Mouse (Mus musculus) urinary bladder, postnatal 10 days (tissue): Measurements from ENCODE around the gene Ap4b1.
"Not testable (repeated sequence)": the region's sequence is repeated elsewhere in the genome, so short reads cannot be mapped to it uniquely, and the experiment has no call there.

Experiments
- DNase-seq: peaks from one replicate; pipeline ENCODE4 v3.0.0; 2022; ENCODE audit warnings: low spot score

The Ap4b1 gene

DNA sequence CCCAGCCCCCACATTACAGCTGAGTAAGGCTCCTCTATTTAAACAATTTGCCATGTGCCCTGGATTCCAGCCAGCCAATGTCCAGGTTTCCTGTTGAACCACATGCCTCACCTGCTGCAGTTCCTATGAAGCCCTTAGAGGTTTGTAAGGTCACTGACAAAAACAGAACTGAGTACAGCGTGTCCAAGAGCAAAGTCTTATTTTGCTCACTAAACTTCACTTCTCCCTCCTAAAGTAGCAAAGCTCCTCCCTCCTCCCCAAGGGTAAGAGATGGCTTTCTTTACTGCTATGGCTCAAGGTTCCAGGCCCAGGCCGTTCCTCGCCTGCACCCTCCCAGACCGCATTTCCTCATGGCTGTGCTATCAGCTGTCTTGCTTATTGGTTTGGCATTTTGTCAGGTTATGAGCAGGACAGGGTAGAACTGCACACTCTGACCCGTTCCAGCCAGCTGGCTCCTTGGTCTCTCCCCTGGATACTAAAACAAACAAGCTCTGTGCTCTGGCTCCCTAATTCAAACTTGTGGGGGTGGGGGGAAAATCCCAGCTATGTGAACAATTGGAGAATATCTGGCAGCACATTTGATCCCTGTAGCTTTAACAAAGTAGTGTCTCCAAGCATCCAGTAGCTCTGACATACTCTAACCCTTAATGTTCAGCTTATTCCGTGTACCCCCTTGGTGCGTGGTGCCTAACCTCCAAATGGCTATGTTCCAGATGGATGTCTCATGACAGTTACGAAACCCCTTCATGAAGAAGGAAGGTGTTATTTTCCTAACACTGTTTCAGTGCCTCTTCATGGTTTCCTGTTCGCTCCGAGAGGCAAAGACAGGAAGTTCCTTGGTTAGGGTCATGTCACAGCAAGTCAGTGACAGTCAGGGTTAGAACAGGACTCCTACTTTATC is 7.4 kb upstream of the Ap4b1 start:
- DNase-seq = no peak

DNA sequence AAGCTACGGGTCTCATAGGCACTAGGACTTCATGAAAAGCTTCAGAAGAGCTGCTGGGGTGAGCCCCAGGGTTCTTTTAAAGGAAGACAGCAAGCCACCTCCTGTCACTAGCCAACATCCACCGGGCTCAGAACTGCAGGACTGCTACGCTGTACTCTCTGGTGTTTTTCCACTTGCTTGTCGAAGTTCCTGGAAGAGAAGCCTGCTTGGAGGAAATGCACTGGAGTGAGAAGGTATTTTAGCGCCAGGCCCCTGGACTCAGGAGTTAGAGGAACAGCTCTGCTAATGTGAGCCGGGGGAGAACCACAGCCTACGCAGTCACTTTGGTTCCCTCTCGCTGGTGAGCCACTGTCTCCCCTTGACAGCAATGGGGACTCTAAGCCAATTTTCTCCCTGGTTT is 6.5 kb upstream of the Ap4b1 start:
- no peak for DNase-seq

DNA sequence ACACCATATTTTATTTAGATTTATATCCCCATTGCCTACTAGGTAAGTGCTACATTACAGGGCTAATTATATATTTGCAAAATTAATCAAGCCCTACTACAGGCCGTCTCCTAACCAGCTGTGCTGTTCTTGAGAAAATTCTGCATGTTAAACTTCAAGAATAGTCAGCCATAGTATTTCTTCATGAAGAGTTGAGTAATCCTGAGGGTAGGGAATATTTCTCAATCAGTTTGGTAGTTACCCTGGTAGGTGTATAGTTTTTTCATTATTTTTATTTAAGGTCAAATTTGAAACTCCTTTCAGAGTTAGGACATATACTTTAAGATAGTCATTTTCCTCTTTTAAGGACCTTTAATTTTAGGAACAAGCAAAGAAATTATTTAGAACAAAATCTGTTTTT is 3.6 kb upstream of the Ap4b1 start:
- DNase-seq = no peak

DNA sequence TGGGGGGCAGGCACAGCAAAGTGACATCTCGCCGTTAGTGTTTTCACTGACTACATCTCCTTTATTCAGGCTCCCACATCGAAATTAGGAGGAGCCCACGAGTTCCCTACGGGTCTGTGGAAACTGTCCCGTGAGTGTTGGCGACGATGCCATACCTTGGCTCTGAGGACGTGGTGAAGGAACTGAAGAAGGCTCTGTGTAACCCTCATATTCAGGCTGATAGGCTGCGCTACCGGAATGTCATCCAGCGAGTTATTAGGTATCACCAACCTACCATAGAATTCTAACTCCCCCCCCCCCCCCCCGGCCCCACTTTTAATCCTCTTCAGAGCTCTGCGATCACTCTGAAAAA is 455 bp downstream of the Ap4b1 start:
- DNase-seq = no peak

DNA sequence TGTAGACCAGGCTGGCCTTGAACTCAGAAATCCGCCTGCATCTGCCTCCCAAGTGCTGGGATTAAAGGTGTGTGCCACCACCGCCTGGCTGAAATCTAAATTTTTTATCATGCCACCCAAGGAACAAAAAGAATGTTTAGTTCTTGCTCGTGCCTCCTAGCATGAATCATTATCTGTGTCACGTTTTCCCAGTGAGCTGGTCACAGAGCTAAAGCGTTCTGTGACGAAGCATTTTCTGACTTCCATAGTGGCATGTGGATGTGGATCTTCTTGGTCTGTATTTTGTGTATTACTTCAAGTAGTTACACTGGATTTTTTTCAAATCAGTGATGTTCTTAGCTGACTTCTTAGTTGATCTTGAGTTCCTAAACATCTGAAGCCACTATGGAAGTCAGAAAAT is 1.6 kb downstream of the Ap4b1 start:
- DNase-seq = no peak

DNA sequence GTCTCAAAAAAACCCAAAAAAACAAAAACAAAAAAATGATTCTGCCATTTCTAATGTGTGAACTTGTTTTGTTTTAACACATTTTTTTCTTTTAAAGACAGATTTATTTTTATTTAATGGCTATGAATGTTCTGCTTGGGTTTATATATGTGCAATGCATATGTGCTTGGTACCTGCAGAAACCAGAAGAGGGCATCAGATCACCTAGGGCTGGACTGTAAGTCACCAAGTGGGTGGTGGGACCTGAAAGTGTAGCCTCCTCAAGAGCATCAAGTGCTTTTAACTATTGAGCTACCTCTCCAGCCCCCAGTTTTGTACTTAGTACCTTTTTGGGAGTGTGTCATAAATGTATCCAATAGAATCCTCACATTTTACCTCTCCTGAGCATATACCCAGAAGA is 18.2 kb downstream of the Ap4b1 start:
- DNase-seq = no peak

DNA sequence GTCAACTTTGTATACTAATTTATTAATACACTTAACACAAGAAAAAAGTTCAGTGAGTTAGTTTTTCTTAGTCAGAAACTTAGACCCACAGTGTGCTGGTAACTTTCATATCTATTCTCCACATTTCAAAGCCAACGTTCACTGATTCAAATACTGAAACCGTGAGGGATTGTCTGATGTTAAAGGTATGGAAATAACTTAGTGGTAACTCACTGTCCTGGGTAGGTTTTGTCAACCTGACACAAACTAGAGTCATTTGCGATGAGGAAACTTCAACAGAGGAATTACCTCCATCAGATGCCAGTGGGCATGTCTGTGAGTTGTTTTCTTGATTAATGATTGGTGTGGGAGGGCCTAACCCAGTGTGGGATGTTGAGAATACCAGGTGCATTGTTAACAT is 19.7 kb downstream of the Ap4b1 start:
- no peak for DNase-seq

DNA sequence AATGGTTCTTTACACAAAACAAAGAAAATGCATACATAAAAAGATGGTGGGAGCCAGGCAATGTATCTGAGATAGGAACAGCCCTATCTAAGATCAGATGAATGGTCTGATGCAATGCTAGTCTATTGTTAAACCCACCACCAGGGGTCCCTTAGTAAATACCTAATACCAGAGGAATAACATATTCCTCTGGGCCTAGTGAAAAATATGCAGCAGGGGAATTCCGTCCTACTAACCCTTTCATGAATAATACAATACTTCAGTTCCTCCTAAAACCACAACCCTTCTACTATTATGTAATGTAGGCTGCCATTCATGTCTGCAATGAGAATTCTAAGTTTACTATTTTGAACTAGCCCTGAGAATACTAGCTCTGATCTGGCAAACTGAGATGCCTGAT is 21.4 kb downstream of the Ap4b1 start:
- not testable (repeated sequence) for DNase-seq

DNA sequence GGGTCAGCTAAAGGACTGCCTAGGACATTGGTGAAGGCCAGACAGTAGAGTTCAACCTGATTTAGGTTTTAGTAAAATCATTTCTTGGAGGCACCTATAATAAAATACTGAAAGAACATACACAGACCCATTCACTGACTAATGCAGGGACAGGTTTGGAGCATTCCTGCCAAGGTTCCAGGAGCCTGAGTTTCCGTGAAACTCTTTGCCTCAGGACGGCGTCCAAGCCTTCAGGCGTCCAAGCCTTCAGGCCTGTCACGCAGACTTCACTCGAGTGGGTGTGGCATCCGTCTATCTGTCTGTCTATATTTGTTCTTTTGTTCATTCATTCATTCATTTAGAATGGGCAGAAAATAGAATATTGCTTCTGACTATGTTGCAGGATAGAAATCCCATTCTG is 21.8 kb downstream of the Ap4b1 start:
- no peak for DNase-seq

DNA sequence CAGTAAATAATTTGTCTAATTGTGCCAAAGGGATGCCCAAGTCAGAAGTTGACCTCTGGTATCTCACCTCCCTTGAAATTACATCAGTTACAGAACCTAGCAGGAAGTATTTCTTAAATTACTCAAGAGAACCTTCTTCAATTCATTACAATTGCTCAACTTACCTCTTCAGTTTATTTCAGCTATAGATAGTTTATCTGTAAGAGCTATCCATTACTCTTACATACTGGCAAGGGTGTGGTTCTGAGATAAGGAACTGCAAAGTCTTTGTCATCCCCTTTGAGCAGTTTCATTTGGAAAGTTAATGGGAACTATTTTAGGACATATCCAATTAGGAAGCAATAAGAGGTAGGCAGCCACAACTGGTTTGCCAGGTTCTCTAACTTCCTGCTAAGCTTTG is 23.1 kb downstream of the Ap4b1 start, which contains the start of gene Bcl2l15:
Bcl2l15 (plus strand) TSS at position 176 of the 400 bp plus-strand sequence.
- DNase-seq = no peak

DNA sequence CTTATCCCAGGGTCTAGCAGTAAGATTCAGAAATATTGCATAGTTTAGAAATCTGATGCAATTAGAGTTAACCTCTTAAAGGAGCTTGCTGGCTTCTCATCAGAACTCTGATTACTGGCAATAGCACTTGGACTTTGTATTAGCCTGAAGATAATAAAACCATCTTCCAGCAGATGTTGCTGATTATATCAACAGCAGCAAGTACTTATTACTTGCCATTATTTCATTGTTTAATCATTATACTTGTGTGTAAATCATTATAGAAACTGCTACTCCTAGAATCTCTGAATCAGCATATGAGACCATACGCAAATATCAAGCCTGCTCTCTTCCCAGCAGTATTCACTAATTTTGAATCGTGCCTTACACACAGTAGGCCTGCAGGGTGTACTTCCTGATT is 24.7 kb downstream of the Ap4b1 start:
- DNase-seq = no peak

DNA sequence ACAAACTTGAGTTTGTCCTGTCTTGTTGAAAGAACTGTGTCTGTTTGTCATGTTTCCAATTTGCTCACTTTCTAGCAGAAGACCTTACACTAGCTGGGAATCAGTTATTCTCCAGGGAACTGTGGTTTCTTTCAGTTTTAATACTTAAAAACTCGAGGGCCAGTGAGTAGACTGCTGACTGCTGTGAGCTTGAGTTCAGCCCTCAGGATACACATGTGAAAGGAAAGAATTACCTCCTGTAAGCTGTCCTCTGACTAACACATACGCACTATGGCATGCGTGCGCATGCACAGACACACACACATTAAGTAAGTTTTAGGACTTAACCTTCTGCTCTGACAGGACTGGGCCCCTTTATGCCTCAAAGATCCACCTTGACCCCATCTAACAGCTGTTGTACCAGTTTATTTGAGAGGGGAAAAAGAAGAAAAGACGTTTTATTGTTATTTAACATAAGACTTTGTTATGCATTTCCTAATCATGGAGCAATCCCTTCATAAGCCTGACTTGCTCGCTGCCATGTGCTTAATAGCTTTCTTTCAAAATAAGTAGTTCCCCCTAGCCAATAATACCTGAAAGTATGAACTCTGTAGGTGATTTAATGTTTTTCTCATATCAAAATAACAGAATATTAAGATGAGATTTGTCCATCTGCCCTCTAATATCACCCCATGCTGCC is 26.1 kb downstream of the Ap4b1 start:
- DNase-seq = no peak

DNA sequence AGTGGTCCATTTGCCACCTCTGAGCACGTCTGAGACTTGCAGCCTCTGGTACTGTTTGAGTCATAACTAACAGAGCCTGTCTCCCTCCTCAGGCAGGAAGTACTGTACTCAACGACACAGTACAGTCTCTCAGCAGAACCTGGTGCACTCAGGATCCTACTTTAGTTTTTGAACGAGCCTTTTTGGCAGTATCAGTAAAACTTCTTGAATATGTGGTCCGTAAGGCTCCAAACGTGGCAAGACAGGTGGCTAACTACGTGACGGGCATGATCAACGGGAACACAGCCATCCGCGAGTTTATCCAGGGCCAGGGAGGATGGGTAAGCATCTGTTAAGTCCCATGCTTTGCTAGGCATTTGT is 26.6 kb downstream of the Ap4b1 start:
- no peak for DNase-seq

DNA sequence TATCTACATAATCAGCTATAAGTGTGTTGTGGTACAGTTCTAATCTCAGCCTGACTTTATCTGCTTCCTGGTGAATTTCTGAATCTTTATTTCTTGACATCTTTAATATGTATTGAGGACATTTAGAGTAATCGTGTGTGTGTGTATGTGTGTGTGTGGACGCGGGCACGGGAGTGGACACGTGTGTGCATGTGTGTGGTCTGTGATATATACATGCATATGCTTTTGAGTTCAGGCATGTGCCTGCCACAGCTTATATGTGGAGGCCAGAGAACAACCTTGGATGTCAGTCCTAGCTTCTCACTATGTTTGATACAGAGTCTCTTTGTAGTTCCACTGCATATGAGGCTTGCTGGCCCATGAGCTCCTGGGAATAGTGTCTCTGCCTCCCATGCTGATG is 27.1 kb downstream of the Ap4b1 start:
- DNase-seq = no peak

DNA sequence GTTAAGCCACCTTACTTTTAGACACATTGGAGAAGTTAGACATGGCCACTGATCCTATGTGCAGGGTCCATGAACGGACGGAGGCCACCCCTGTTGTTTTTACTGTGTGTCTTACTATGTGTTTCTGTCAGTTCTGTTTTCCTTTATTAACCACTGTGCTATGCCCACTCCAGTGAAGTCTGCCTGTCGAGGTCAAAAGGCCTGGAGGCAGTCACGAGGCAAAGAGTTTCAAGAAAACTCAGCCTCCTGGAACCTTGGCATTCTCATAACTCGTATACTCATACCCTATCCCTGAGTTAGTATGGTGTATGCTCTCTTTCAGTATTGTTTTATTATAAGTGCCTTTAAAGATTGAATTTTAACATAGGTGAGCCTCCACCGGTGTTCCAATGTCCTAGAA is 30.4 kb downstream of the Ap4b1 start:
- no peak for DNase-seq

DNA sequence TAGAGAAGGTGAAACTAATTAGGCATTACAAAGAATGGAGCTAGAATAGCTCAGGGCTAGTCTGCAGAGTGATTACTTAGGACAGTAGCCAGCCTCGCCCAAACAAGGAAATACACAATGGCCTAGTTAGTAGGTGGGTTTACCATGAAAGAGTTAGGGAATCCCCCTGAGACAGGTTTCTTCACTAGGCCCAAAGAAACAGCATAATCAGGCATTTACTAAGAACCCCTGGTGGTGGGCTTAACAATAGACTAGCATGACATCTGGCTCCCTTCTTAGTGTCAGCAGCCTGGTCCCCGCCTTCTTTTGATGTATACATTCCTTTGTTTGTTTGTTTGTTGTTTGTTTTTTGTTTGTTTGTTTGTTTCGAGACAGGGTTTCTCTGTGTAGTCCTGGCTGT is 30.9 kb downstream of the Ap4b1 start:
- not testable (repeated sequence) for DNase-seq

DNA sequence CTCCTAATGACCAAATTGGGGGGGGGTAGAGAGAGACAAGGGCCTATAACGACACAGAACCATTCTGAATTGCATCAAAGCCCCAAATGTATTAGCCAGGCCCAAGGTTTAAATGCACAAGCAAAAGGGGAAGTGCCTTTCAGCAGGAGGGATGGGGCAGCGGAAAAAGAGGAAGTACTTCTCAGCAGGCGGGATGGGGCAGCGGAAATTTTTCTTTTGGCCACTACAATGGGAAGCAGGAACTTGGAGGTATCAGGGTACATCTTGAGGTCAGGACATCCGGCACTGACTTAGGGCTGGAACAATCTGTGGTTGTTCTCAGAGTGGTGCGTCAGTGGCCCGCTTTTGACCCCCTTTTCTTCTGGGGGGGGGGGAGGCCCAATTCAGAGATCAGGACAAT is 31.6 kb downstream of the Ap4b1 start:
- DNase-seq = not testable (repeated sequence)

DNA sequence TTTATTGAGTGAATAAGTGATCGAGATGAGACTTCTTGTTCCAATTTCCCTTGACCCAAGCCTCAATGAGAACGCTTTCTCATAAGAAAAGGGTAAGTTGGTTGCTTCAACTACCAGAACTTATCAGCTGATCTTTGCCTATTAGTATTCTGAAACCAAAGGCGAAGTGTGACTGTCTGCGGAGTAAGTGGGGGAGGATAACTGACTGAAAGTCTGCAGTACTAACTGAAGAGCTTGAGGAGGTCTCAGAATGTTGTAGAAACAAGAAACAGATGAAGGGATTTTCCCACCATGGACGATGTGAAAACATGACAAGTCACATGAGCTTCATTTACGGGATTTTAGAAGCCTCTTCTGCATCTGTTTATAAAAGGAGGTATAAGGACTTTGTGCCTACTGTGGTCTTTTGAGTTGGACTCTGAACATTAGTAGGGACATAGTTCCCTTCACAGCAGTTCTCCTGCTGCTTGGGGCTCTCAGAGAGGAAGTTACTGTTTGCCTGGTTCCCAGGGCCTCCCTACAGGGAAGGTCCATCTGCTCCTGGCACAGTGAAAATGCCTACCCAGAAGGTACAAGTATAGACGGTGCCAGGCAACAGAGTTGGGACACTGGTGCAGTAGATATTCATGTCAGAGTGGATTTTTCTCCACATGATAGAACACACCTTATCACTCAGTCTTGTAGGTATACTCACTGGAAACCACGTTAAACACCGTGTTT is 41.5 kb downstream of the Ap4b1 start:
- DNase-seq = no peak

DNA sequence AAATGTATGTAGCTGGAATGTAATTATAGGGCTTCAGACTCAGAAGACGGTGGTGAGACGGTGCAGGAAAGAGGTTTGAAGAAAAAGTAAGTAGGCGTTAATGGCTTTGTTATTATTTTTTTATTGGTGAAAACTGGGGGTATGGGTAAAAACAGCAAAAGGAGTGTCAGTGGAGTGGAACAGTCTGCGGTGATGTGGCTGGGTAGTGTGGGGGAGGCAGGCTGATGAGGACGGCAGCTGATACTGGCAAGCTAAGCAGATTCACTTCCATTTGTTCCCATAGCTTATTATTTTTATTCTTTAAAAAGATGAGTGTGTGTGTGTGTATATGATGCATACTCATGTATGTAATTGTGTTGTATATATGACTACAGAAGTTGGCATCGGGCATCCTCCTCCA is 42.2 kb downstream of the Ap4b1 start:
- DNase-seq = no peak

DNA sequence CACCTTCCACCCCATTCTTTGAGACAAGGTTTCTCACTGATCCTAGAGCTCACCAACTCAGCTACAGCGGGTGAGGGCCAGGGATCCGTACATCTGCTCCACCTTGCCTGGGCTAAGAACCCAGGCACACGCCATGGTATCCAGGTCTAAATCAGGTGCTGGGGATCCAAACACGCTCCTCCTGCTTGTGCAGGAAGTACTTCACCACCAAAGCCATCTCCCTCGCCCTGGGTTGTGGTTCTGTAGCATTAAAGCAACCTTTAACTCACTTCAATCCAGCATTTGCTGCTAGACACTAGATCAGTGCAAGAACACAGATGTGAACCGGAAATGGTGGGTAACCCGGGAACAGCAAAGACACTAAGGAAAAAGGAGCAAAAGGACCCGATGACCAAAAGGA is 42.6 kb downstream of the Ap4b1 start:
- no peak for DNase-seq

DNA sequence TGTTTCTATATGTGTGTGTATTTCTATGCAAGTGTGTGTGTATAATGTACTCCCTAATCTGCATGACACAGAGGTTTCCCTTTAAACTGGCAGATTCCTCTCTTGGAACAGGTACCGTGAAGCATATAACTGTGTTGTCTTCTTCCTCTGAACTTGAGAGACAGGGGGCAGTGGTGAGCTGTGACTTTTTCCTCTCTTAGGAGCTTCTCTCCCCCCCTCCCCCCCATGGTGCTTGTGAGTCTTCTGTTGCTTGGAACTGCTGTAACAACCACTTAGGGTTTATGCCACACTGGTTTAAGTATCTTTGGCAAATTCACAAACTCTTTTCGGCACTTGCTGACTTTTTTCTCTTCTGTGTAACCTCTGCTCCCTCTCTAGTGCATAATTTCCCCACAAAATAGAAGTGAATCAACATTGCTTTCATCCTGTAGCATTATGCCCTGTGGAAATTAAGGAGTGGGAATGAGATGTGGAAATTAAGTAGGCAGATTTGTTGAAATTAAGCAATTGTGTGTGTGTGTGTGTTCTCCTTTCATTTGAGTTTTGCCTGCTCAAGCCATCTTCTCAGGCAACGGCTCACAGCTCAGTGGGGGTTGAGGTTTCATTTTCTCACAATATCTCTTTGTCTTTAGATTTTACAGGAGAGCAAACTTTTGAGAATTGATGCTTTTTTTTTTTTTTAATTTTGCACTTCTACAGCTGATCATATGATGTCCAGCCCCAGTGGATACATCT is 43.4 kb downstream of the Ap4b1 start:
- no peak for DNase-seq

DNA sequence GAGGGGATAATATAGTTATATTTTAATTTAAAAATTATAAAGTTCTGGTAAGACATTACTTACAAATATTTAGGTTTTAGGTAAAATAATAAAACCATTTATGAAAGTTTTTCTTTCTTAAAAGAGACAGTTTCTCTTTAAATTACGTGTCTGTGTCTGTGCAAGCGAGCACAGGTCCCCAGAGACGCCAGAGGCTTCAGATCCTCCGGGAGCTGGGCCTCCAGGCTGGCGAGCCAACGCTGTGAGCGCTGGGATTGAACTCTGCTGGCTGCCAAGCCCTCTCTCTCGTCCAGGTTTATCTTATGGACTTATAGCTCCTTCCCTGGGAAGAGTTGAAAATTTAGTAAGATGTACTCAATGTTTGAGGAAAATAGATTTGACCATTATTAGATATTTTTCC is 44.5 kb downstream of the Ap4b1 start:
- no peak for DNase-seq
